Mouse (Mus musculus) testis, postnatal 10 days (tissue): ENCODE results near the gene Rnf2.
"Not testable (repeated sequence)": the region's sequence is repeated elsewhere in the genome, so short reads cannot be mapped to it uniquely, and the experiment has no call there.

Experiments used
- DNase-seq: peaks from one replicate; pipeline ENCODE4 v3.0.0; 2021; ENCODE audit warnings: low spot score

Rnf2 gene

DNA sequence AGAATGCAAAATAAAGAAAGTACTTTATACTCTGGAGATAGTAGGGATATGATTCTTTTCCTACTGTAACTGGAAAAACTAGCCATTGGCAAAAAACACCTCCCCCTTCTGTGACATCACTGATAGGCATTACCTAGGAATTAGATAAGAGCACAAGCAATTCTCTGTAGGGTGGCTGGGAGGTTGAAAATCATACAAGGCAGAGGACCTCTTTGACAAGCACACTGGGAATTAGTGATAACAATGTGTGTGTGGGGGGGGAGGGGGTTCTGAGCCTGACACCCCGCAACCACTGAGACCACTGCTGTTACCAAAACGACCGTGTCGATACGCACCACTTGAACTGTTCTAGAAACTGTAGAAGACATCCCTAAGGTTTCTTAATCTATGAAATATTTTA is 16.0 kb downstream of the Rnf2 start:
- no peak for DNase-seq

DNA sequence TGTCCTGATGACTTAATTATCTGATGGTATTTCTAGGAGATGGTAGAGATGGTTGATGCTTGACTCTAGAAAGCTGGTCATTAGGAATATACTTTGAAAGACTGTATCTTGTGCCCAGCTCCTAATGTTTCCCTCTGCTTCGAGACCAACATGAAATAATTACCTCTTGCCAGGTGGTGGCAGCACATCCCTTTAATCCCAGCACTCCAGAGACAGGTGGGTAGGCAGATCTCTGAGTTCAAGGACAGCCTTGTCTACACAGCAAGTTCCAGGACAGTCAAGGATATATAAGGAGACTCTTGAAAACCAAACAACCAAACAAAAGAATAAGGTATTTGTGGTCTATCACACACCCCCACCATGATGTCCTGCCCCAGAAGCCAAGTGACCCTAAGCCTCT is 17.2 kb downstream of the Rnf2 start:
- DNase-seq, result no peak

DNA sequence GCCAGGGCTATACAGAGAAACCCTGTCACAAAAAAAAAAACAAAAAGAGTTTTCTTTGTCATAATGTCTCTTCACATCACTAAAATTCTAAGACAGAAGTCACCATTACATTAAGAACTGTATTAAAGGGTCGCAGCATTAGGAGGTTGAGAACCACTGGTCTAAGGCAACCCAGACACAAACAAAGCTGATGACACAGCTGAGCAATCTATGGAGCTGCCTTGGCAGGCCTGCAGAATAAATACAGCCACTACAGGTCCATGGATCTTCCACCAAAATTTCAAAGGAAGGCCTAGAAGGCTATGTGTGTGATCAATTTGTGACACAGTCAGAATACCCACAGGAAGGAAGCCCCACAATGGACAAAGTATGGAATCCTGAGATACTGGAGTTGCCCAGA is 18.3 kb downstream of the Rnf2 start:
- DNase-seq, result no peak

DNA sequence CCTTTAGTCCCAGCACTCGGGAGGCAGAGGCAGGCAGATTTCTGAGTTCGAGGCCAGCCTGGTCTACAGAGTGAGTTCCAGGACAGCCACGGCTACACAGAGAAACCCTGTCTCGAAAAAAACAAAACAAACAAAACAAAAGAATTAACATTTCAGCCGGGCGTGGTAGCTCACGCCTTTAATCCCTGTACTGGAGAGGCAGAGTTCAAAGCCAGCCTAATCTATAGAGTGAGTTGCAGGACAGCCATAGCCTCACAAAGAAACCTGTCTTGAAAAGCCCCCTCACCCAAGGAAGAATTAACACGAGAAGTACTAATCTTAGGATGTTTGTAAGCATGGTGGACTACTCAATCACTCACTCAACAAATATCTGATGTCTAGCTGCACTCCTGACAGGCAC is 28.4 kb downstream of the Rnf2 start:
- DNase-seq, result not testable (repeated sequence)

DNA sequence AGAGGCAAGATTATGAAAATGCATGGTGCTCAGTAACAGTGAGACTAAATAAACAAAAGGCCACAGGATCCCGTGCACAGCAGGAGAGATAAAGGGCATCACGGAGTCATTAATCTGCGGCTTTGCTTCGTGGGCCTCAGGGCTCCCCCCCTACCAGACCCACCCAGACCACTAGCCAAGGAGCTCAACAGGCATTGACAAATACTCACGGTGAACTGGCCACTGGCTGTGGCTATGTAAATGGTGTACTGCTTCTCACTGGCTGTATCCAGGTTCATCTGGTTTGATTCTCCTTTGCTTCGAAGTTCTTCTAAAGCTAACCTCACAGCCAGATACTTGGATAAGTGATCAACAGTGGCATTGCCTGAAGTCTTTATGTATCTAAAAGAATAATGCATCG is 29.3 kb downstream of the Rnf2 start:
- DNase-seq, result no peak

DNA sequence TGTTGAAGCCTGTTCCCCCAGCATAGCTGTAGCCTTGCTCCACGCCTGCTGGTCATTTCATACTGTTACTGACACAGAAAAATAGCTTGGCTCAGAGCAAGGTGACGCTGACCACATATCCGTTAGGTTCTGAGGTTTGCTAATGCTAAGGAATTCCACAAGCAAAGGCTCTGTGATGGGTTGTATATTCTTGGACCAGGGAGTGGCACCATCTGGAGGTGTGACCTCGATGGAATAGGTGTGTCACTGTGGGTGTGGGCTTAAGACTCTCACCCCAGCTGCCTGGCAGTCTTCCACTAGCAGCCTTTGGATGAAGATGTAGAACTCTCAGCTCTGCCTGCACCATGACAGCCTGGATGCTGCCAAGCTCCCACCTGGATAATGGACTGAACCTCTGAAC is 34.2 kb downstream of the Rnf2 start:
- no peak for DNase-seq

DNA sequence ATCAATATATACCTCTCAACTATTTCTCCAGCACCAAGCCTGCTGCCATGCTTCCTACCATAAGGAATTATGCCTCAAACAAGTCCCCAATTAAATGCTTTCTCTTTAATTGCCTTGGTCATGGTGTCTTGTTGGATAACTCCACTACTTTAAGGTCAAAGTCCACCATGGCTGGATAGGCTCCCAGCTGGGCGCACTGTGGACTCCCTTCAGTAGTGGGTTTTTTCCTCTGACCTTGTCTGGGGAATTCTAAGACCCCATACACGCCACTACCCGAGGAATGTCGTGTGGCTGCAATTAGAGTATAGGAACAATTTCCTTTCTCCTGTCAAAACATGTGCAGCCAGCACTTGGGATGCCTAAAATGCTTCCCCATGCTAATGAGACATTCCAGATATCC is 35.8 kb downstream of the Rnf2 start:
- DNase-seq, result no peak

DNA sequence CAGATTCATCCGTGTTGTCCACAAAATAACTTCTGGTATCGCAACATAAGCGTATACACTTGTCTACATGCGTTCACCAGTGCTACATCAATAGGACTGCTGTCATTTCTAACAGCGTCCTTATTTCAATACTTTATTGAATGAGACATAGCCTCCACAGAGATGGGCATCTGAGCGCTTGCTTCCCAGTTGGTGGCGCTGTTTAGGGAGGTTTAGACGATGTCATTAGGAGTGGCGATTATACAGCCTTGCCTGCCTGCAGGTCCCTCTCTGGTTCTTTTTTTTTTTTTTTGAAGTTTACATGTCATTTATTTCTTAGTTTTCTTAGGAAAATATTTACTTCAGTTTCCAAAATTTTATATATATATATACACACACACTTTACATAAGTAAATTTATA is 39.5 kb downstream of the Rnf2 start:
- peak; percentile 48 for DNase-seq

DNA sequence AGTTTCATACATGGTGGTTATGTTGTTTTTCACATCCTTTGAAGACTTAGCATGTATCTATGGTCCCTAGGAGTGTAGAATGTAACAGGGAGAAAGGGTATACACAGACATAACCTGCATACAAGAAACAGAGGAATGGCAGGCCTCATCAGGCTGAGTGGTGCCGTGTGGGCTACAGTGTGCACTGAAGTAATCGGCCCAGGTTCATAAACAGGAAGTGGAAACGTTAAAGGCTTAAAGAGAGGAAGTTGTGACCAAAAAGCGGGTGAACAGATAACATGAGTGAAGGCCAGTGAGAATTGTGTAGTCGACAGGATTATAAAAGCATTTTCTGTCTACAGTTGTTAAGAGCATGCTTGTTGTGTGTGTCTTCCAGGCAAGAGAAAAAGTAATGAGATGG is 43.7 kb downstream of the Rnf2 start:
- no peak for DNase-seq

DNA sequence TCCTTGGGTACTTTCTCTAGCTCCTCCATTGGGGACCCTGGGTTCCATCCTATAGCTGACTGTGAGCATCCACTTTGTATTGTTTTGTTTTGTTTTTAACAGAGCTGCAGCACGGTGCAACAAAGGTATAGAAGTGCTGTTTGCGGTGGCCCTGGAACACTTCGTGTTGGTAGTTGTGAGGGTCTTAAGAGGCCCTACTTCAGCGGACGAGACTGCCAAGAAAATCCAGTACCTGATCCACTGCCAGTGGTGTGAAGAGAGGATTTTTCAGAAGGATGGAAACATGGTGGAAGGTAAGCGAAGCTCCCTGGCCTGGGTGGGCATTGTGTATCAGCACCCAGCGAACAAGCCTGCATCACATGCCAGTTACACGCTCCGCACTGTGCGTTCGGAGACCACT is 48.8 kb downstream of the Rnf2 start:
- no peak for DNase-seq

DNA sequence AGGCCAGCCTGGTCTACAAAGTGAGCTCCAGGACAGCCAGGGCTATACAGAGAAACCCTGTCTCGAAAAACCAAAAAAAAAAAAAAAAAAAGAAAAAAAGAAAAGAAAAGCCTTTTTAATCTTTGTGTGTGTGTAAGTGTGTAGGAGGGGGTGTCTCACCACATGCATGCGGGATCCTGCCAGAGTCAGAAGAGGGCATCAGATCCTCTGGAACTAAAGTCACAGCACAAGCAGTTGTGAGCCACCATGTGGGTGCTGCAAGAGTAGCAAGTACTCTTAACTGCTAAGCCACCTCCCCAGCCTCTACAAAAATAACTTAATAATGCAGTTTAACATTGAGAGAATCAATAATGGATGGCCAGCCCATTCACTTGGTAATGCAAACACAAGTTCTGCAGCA is 49.9 kb downstream of the Rnf2 start:
- no peak for DNase-seq

DNA sequence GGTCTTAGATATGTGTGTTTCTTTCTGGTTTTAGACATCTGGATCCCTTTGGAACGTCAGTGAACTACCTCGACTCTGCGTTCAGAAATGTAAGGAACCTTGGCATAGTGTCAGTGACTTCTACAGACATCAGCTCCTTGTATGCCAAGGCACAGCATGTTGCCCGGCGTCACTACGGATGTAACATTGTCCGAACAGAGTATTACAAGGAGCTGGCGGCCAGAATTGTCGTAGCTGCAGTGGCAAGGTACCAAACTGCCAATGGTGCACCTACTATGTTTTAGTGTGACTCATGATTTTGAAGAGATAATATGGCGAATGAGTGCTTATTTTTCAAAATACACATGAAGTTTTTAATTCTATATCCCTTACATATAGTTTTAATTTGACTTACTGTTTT is 50.9 kb downstream of the Rnf2 start:
- DNase-seq, result no peak

DNA sequence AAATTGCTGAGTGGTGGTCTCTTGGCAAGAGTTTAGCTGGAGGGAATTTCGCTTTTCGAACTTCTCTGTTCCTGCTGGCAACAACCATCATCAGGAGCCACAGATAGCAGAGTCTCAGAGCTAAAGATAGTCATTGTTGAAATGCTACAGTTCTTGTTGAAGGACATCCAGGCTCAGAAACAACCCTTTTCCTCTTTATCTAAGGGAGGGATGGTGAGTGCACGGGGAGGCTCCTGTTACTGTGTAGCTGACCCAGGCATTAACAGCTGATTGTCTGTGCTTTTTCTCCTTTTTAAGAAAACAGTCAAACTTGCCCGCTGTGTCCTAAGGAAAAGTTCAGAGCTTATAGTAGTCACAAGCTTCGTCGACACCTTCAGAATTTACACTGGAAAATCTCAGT is 65.3 kb downstream of the Rnf2 start:
- DNase-seq, result no peak

DNA sequence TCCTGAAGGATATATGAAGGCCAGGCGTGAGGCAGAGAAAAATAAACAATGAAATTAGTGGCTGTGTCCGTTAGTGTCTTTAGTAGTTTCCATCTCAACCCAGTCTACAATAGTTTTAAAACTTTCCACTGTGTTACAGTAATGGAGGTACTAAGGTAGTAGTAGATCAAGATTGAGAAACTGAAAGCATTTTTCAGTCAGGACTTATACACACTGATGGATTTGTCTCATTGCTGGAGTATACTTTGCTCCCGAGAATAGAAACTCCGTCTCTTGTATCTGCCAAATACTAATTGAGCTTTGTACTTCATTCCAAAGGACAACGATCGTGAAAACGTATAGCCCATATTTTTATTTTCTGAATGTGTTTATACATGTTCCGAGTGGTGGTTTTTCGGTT is 71.4 kb downstream of the Rnf2 start:
- DNase-seq, result no peak

DNA sequence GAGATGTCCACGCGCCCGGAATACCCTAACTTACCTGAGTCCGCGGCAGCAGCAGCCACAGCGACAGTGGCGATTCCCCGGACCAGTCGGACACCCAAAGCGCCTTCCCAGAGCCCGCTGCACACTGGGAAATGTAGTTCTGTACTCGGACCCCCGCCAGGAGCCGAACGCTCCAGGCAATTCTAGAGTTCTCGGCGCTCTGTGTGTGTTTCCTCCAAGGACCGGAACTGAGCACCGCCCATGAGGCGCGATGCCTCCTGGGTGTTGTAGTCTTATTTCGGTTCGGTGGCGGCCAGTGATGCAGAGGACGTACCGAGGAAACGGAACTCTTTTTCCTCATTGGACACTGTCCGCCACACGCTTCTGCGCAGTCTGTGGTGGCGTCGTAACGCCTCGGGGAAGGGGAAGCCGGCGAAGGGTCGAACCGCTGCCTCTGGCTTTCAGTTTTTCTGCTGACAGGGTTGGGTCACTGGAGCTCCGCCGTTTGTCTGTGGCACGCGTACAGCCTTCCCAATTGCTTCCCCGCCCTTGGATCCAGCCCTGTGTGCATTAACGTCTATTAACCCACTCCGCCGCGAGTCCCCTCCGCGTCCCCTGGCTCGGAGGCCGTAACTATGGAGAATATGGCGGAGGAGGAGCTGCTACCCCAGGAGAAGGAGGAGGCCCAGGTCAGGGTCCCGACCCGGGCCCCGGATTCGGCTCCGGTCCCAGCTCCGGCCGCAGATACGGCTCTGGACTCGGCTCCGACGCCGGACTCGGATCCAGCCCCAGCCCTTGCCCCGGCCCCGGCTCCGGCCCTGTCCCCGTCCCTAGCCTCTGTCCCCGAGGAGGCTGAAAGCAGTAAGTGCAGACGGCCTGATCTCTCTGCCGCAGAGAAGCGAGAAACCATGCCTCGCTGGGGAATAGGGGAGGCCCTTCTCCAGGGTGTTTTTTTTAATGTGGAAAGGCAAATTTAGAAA is 72.2 kb downstream of the Rnf2 start, which contains the start of the genes Swt1 and Trmt1l:
Gene Swt1, minus strand, starts transcription at position 193 of the 959 bp plus-strand sequence.
Gene Trmt1l, plus strand, starts transcription at position 280 of the 959 bp plus-strand sequence.
- DNase-seq, result peak; percentile 96

DNA sequence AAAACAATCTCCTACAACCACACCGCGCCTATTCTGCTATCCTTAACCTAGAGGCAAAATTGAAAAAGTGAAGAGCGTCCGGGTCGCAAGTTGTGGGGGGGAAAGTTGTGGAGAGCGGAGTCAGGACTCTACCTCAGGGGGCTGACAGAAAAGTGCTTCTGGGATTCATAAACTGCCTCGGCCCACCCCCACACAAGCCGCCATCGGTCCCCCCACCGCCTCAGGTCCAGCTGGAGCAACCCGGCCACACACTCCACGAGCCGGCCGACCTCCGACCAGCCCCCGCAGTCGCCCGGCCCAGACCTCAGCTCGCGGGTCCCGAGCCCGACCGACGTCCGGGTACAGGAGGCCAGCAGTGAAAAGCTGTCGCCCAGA is 72.9 kb downstream of the Rnf2 start:
- DNase-seq, result no peak

DNA sequence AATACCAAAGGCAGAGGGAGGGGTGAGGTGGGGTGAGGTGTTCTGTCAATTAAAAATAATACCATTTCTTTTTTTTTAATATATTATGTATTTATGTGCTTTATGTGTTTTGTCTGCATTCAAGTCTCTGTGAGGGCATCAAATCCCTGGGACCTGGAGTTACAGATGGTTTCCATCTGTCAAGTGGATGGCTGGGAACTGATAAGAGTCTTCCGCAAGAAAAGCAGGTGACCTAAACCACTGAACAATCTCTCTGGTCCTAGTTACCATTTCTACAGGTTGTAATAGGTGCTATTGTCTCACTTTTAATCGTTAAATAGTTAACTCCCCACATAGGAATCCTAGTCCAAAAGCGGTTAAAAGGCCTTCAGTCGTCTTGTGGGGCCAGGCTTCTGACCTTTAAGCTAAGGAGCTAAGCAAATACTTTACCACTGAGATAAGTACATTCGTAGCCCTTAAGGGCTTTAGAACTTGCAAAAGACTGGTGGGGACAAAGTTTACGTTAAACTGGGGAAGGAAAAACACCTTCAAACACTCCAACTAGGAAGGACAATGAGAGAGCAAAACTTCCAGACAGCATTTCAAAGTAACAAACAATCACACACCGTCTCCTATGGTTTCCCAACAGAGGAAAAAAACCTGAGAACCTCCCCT is 73.7 kb downstream of the Rnf2 start:
- DNase-seq, result no peak

DNA sequence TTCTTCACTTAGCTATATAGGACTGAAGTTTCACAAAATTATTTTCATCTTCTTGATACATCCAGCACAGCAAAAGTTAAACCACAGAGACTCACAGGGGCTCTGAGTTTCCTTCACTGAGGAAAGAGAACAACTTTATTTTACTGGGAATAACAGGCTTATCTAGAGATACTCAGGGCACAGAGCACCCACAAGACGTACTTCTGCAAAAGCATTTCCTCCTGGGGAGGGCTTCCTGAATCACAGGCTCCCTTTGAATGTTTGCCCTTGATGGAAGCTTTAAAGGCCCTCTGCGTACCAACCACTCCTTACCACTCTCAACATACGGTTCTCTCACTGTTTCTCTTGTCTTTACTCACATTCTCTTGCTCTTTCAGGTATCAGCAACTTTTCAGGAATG is 78.6 kb downstream of the Rnf2 start:
- DNase-seq, result no peak

DNA sequence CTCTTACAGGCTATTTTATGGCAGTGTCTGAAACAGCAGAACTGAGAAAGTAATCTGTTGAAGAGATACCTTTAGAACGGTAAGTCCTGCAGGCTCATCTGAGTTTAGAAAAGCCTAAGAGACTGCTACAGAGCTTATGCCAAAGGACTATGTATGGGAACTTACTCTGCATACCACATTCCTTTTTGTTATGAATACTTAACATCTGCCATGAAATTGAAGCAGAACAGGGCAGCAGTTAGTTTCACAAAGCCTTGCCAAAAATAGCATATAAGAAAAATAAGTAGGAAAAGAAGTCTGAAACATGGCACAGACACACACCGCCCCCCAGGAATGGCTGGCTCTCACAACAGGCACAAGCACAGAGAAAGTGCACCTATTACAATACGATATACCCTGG is 90.9 kb downstream of the Rnf2 start:
- DNase-seq, result no peak
